Mouse (Mus musculus) layer of hippocampus, adult 9-10 months (tissue): ENCODE data around the gene Ap2a1.

Source experiments
- DNase-seq: peaks from one replicate; pipeline ENCODE4 v3.0.0; 2022; ENCODE audit warnings: low spot score

Ap2a1 gene

DNA sequence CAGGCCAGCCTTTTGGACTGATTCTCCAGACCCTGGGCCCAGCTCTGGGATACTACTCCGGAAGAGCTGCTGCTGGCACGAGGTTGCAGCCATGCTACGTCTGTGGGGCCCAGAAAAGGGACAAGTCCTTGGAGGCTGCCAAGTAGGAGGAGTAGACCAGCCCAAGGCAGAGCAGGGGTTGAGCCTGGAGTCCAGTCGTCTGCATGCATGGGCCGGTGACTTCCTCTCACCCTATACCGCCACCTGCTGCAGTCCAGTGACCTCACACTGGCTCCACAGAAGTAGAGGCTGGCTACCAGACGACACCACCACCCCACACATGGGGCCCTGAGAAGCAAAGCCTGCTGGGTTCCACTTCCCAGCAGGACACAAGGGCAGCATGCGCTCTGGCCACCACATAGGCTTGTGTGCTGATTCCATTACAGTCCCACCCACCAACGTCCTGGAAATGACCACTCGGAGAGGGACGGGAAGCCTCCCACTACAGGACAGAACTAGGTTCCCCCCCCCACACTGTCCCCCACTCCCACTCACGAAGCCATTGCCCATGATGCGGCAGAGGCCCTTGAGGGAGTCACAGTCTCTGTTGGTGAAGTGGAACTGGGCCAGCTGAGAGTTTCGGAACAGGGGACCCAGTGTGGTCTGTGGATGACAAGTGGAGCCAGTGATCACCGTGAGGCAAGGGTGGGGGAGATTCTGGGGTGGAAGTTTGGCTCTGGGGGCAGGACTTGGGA, 62.9 kb downstream of the Ap2a1 start:
- DNase-seq: no peak

GRCm38 (mm10) chr7:44864595-44865542, 64.4 kb downstream of the Ap2a1 start:
- DNase-seq: no peak

DNA sequence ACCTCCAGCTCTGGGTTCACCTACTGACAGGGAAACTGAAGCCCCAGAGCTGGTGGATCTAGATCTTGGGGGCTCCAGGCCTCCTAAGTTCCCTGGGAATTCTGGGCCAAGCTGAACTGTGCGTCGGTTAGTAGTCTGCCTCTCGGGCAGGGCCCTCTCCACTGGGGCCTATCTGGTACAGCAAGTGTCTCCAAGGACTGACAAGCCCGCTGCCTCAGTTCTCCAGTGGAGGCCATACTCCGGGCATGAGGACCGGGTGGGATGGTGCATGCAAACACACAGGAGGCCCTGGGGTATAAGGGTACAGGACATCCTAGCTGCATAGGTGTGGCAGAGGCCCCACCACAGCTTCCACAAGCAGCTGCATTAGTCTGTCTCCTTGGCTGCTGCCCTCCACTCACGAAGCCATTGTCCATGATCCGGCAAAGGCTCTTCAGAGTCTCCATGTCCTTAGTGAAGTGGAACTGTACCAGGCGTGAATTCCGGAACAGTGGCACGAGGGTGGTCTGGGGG, 65.3 kb downstream of the Ap2a1 start:
- DNase-seq: no peak

DNA sequence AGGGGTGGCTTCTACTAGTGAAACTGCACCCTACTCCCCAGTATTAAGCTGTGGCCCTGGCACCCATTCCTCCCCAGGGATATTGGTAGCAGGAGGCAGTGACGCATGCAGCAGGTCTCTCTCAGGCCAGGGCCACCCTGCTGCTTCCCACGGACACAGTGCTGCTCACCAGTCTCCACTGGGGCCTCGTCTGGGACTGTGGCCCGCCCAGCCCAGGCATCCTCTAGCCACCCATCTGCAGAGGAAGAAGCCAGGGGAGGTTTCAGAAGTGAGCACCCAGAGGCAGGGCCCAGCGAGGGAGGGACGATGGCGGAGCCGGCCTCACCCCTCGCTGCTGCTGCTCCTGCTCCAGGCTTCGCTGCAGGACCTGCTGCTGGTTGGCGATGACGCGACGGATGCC, 66.1 kb downstream of the Ap2a1 start:
- DNase-seq: no peak

DNA sequence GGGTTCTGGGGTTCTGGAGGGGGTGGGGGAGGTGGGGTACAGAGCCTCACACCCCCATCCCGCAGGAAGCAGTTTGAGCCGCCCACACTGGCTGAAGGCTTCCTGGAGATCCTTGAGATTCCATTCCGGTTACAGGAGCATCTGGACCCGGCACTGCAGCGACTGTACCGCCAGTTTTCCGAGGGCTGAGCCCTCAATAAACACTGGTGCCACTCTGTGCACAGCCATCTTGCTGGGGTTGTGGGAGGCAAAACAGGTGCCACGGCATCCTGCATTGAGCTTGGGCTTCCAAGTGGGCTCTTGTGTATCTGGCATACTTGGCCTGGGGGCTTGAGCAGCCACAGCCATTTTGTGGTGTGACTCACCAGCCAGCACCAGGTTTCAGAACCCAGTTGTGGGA, 66.9 kb downstream of the Ap2a1 start:
- DNase-seq: no peak

- DNase-seq: no peak
Observed at GRCm38 (mm10) chr7:44861429-44861816, 67.9 kb downstream of the Ap2a1 start.

DNA sequence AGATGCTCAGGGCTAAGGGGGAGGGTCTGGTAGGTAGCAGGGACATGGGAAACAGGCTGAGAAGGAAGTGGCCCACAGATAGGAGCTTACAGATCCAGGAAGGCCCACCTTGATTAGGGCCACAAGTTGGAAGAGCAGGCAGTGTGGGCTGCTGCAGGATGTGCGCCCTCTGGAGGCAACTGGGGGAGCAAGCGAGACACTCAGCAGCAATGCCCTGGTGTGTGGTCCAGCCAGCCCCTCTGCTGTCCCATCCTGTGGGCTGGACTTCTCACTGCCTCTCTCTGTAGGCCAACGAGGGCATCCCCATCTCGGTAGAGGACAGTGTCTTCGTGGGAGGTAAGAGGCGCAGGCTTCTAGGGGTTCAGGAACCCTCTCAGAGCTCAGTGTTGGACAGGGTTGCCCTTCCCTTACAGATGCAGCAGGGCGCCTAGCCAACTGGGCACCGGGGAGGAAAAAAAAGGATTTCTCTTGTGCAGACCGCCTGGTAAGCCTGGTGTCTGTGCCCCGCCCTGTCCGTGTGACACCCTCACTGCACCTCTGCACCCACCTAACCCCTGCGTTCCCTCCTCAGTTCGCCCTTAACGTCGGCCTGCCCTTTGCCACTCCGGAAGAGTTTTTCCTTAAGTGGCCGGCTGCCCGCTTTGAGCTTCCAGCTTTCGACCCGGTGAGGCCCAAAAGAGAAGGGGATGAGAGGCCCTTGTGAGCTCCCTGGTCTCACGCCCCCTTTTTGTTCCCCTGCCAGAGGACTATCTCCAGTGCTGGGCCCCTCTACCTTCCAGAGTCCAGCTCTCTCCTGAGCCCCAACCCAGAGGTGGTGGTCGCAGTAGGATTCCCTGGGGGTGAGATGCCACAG, 68.5 kb downstream of the Ap2a1 start:
- no peak for DNase-seq

DNA sequence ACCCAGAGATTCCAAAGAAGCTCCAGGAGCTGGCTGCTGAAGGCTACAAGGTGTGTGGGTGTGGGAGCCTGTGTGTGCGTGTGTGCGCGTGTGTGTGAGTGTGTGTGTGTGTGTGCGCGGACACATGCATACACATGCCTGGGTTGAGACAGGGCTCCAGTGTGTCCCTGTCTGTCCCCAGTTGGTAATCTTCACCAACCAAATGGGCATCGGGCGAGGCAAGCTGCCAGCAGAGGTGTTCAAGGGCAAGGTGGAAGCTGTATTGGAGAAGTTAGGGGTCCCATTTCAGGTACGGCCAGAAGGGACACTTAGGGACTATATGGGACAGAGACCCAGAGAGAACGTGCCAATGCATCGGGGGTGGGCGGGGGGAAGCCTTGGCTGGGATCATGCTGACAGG, 69.4 kb downstream of the Ap2a1 start:
- DNase-seq: no peak

GRCm38 (mm10) chr7:44857905-44858304, 71.4 kb downstream of the Ap2a1 start:
- DNase-seq: no peak

DNA sequence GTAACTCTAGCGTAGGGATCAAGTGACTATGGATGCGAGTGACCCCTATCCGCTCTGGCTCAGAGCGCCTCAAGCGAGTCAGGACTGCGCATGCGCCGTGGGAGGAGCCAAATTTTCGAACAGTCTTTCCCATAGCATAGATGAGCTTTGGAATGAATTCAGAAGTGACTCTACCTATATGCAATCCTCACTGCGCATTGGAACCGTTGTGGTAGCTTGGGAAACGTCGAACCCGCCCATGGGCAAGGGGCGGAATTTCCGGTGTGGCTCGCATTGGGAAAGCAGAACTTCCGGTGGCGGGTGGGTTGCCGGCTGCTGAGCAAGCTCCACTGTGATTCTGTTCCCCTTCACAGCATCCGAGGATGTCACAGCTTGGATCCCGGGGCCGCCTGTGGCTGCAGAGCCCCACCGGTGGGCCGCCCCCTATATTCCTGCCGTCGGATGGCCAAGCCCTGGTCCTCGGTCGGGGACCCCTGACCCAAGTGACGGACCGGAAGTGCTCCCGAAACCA, 72.2 kb downstream of the Ap2a1 start, which contains the start of gene Pnkp:
TSS of gene Pnkp (plus strand) at position 98 of the 511 bp plus-strand sequence.
- DNase-seq: peak; percentile 93

DNA sequence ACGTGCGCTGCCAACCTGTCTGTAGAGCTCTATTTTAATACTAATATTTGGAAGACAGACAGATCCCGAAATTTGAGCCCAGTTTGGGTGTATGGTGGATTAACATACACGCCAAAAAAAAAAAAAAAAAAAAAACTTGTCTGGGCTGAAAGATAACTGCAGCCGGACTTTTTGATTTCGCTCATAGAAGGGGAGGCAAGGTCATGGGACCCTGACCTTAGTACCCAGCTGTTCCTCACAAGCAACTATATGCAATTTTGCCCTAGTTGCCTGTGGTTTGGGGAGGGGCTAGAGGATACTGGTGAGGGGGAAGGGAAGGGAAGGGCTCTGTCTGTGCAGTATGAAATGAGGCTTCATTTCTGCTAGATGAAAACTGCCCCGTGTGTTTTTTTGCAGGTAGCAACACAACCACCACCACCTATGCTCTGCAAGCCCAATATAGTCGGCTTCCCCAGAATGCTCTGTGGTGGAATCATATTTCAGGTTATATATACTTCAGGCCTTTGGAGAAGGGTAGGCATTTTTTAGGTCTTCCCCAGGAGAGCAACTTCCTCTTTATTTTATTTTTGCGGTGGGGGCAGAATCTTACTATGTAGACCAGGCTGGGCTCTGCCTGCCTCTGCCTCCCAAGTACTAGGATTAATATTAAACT, 72.9 kb downstream of the Ap2a1 start:
- no peak for DNase-seq

- no peak for DNase-seq
Observed at GRCm38 (mm10) chr7:44855036-44855435, 74.3 kb downstream of the Ap2a1 start.

- DNase-seq: no peak
Observed at GRCm38 (mm10) chr7:44854356-44855031, 74.8 kb downstream of the Ap2a1 start.

- DNase-seq: no peak
Observed at GRCm38 (mm10) chr7:44853596-44854355, 75.5 kb downstream of the Ap2a1 start.

- no peak for DNase-seq
Observed at GRCm38 (mm10) chr7:44853065-44853464, 76.2 kb downstream of the Ap2a1 start.

GRCm38 (mm10) chr7:44852259-44853027, 76.9 kb downstream of the Ap2a1 start:
- no peak for DNase-seq

GRCm38 (mm10) chr7:44851625-44852234, 77.6 kb downstream of the Ap2a1 start:
- DNase-seq: no peak

DNA sequence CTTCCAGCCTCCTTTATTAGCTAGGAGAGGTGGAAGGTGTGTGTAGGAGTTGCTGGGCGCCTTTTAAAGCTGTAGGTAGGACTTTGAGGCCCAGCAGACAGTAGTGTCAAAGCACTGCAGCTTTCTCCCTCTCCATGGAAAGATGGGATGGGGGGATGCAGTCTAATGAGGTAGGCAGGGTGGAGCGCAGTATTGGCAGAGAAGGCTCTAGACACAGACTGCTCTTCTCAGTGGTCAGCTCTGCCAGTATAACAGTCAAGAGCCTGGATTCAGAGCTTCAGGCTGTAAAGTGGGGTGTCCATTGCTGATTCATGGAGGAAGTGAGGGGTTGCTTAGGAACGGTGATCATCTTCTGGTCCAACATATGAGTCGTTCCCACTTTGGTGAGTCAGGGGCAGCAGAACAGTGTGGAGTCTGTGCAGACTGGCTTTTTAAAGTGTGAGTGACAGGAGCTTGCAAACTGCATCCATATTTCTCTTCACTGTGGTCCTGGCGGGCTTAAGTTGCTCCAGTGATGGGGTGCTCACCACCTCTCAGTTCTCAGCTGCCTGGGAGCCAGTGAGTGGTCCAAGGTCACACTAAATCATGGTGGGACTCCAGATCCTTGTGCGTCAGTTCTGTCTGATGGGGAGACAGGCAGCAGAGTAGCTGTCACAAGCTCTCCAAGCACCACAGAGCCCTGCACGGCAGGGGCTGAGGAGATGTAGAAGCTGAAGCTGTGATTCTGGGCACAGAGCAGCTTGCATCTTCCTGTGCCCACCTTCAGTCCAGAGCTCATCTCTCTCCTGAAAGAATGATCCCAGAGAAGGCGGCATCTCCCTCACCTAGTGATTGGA, 78.3 kb downstream of the Ap2a1 start:
- DNase-seq: no peak
